Mouse (Mus musculus) megakaryocyte, embryonic 14.5 days (primary cell): Measurements from ENCODE around the gene Grin2d.

ENCODE experiments used
- FLI1 ChIP-seq: IDR thresholded peaks from 2 replicates; pipeline ENCODE4 v1.6.1; 2012; ENCODE audit warnings: low read length, inconsistent platforms, mixed read lengths
- GATA1 ChIP-seq: IDR thresholded peaks from 3 replicates; pipeline ENCODE4 v1.6.1; 2012; ENCODE audit warnings: mixed read lengths, low read length, inconsistent platforms, borderline replicate concordance

GRCm38 (mm10) chr7:45897258-45897757 is 19.1 kb upstream of the Grin2d start:
- TF ChIP-seq FLI1 = no peak
- no peak for TF ChIP-seq GATA1
